Mouse (Mus musculus): ENCODE results near the gene Slc30a6.

DNA sequence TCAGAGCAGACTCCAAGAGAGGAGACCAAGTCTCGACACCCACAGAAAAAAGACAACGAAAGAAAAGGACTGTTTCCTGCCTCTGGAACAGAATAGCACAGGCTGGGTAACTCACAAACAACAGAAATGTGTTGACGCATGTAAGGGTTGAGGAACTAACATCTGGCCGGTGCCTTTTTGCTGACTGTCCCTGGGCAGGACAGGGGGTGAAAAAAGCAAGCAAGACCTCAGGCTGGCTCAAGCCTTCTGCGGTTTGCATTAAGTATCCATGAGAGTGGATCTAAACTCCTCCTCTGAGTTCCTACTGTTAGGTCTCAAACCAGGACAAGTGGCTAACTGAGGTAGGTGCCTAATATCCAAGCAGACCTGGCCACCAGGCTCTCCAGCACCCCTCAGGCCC is 37.2 kb downstream of the Slc30a6 start:
- TF ChIP-seq CTCF (IDR thresholded peaks at IDR 0.05; ENCODE audit: low read depth, low read length) = no peak
- TF ChIP-seq POLR2A (IDR thresholded peaks at IDR 0.05; ENCODE audit: extremely low read depth, insufficient read depth, low read length) = no peak

Data from liver, adult 2 months (tissue).